Mouse (Mus musculus) embryonic fibroblast, embryonic 13.5 days (primary cell): Measurements from ENCODE around the gene Ppp6r3. TPM values are rescaled to one million over a fixed set of nuclear protein-coding genes. Genes with fewer than 3 reads are reported as not detected.

ENCODE experiments used
- H3K27ac ChIP-seq: 2 replicates; pipeline ENCODE4 v1.5.1; 2012; ENCODE audit warnings: low read length, control low read depth, inconsistent platforms; ENCODE audit not compliant: insufficient read depth
- H3K4me1 ChIP-seq: 2 replicates; pipeline ENCODE4 v1.6.1; 2011; ENCODE audit warnings: low read length; ENCODE audit not compliant: control insufficient read depth, insufficient read depth
- H3K4me3 ChIP-seq: 2 replicates; pipeline ENCODE4 v1.5.1; 2011; ENCODE audit warnings: mild to moderate bottlenecking, control low read depth, low read length; ENCODE audit not compliant: insufficient read depth
- CTCF ChIP-seq: IDR thresholded peaks from 2 replicates; pipeline ENCODE4 v1.5.1; 2011; ENCODE audit warnings: mild to moderate bottlenecking, control low read depth, low read length, moderate library complexity, borderline replicate concordance; ENCODE audit not compliant: insufficient read depth
- POLR2A ChIP-seq: IDR thresholded peaks from 2 replicates; pipeline ENCODE4 v1.6.1; 2011; ENCODE audit warnings: low read depth, mild to moderate bottlenecking, control low read depth, low read length, moderate library complexity
- polyA plus RNA-seq: library from polyadenylated mRNA; stranded (reverse); fragments of >200 nt; gene quantifications from 2 replicates; pipeline ENCODE4 v1.2.4, GENCODE M21; 2011; ENCODE audit warnings: low read depth; ENCODE audit not compliant: missing spikeins, insufficient read length

The Ppp6r3 gene
- polyA plus RNA-seq, 1 experiment: 69.4 TPM

DNA sequence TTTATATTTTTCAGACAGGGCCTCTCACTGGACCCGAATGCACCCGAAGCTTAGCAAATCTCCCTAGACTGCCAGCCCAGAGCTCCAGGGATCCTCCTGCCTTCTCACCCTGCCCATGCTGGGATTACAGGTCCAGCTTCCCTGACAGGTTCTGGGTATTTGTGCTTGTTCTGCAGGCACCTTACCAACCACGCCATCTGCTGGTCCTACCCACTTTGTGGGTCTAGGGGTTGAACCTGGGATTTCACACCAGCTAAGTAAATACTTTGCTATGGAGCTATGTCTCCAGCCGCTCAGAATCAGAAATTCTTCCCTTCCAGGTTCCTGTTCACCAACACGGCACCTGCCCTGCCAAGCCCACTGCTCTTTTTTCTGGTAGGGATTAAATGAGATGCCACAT lies 137.6 kb downstream of the Ppp6r3 start:
- TF ChIP-seq CTCF: peak; percentile 42; the same call in 1 of the 2 replicates
- TF ChIP-seq POLR2A: no peak
- H3K27ac ChIP-seq: no peak overlapping the region
- no peak overlapping the region for H3K4me3 ChIP-seq
- no peaks in the 10 kb centered on the region for H3K4me1 ChIP-seq

DNA sequence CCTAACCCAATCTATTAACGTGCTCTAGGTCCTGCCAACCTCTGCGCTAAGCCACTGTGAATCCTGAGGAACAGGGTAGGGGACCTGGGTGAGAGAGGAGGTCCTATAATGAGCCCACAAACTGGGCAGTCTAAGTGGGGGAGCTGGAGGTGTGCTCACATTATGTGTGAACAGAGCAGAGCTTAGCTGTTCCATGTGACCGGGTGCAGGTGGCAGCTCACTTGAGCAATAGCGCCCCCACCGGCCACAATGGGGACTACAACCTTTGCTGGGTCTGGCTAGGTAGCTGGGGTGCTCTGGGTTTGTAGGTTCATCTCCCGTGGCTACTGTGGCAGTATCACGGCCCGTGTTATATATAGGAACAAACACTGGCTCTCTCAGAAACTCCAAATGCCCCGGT lies 138.7 kb downstream of the Ppp6r3 start:
- no peak for TF ChIP-seq POLR2A
- TF ChIP-seq CTCF: peak; percentile 32; the same call in 1 of the 2 replicates
- Histone ChIP-seq H3K4me3 (no peak overlapping the region), H3K27ac (no peak overlapping the region), H3K4me1 (no peaks in the 10 kb centered on the region)

DNA sequence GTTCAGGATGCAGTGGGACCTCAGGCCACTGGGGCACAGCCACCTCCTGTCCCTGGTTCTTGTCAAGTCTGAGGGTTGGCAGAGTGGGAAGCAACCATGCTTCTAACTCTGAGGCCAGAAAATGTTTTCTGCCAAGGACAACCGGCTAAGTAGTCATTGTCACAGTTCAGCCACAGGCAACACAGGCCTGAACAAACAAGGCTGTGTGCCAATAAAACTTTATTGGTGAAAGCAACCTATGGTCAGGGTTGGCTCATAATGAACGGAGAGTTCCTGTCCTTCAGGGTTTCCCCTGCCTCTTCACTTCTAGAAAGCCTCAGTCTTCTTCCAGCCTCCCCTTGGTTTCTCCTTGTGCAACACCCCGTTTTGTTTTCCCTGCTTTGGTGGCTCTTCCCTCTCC lies 139.7 kb downstream of the Ppp6r3 start:
- Histone ChIP-seq H3K4me1 (no peaks in the 10 kb centered on the region), H3K27ac (no peak overlapping the region), H3K4me3 (no peak overlapping the region)
- TF ChIP-seq POLR2A: no peak
- TF ChIP-seq CTCF: no peak

DNA sequence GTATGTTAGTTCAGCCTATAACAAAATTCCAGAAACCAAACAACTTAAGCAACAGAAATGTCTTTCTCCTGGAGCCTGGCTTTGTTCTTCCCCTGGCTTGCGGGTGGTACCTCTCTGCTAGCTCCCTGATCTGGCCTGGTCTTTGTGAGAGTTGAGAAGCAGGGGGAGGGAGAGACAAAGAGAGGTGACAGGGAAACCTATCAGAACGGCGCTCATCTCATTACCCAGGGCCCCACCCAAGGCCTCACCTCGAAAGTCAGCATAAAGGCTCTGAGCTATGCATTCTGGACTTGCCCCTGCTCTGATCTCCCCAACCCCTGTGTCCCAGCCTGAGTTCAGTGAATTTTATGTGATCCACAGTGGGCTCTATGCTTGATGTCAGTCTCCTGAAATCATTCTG lies 140.9 kb downstream of the Ppp6r3 start:
- TF ChIP-seq CTCF: no peak
- no peak for TF ChIP-seq POLR2A
- no peak overlapping the region for H3K27ac ChIP-seq
- H3K4me3 ChIP-seq: no peak overlapping the region

DNA sequence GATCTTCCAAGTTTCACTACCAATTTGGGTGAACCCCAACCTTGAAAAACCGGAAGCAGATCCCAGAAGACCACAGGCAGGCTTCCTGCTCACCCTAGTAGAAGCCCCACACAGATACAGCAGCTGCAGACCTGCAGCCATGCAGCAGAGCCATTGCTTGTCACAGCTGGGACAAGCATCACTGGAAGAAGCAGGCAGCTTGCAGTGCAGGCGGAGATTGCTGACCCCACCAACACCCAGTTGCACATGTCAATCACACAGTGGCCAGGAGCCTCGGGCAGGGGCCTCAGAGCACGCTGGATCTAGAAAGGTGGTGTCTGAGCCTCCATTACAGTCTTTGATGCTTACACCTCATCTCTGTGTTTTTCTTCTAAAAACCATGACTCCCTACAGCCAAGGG lies 141.4 kb downstream of the Ppp6r3 start:
- TF ChIP-seq CTCF (no peak), POLR2A (no peak)
- H3K4me3 ChIP-seq: no peak overlapping the region
- H3K4me1 ChIP-seq: no peaks in the 10 kb centered on the region
- no peak overlapping the region for H3K27ac ChIP-seq

More for the DNA sequence above, 140.9 kb downstream of the Ppp6r3 start:
- no peaks in the 10 kb centered on the region for H3K4me1 ChIP-seq

DNA sequence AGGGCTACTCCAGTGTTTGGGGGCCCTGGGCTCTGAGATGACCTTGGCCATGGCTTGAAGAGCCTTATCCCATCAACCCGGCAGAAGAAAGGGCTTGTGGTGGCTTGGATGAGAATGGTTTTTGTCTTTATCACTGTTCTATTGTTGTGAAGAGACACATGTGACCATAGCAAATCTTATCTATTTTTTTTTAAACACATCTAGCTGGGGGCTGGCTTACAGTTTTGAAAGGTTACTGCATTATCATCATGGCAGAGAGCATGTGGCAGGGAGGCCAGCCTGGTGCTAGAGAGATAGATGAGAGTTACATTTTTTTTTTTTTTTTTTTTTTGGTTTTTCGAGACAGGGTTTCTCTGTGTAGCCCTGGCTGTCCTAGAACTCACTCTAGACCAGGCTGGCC lies 143.6 kb downstream of the Ppp6r3 start:
- no peaks in the 10 kb centered on the region for H3K4me1 ChIP-seq
- no peak for TF ChIP-seq POLR2A
- no peak for TF ChIP-seq CTCF
- H3K27ac ChIP-seq: no peak overlapping the region
- H3K4me3 ChIP-seq: no peak overlapping the region

DNA sequence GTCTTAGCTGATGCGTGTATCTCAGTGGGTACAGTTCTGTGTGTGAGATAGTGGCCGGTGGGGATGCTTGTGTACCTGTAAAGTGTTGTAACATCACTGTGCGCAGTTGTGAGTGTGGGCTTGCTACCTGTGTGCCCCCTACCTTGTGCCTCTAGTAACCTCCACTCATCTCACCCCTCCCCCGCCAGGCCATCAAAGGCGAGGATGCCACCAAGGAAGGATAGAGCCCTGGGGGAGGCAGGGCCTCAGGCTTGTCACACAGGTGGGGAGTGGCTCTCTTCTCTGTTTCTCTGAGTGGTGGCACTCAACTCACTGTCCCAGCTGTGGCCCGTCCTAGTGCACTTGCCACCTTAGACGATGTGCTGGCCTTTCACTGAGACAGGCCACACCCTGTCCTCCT lies 144.5 kb downstream of the Ppp6r3 start:
- no peak overlapping the region for H3K4me3 ChIP-seq
- no peak for TF ChIP-seq POLR2A
- TF ChIP-seq CTCF: no peak
- no peaks in the 10 kb centered on the region for H3K4me1 ChIP-seq
- H3K27ac ChIP-seq: no peak overlapping the region

DNA sequence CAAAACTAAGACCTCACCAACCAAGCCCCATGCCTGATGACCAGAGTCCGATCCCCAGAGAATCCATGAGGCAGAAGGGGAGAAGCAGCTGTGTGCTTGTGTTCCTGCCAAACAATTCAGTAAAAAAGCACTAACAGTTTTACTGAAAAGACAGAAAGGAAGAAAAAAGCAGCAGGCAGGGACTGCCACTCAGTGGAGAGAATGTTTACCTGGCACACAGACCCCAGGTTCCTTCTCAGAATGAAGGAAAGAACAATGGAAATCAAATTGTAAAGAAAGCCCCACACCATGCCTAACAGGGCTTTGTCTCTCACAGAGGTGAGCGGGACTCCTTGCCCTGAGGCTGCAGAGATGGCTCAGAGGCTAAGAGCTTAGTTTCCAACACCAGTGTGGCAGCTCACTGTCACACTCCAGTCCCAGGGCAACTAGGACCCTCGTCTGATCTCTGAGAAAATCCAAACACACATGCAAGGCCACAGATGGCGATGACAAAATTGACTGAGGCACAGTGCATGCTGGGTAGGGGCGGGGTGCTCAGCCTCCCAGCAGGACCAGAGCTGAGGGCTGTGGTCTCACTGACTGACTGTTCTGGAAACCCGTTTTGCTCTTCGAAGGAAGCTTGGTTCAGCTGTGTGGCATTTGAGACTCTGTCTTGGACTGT lies 146.3 kb downstream of the Ppp6r3 start:
- no peak for TF ChIP-seq CTCF
- no peak for TF ChIP-seq POLR2A
- H3K4me1 ChIP-seq: no peaks in the 10 kb centered on the region

DNA sequence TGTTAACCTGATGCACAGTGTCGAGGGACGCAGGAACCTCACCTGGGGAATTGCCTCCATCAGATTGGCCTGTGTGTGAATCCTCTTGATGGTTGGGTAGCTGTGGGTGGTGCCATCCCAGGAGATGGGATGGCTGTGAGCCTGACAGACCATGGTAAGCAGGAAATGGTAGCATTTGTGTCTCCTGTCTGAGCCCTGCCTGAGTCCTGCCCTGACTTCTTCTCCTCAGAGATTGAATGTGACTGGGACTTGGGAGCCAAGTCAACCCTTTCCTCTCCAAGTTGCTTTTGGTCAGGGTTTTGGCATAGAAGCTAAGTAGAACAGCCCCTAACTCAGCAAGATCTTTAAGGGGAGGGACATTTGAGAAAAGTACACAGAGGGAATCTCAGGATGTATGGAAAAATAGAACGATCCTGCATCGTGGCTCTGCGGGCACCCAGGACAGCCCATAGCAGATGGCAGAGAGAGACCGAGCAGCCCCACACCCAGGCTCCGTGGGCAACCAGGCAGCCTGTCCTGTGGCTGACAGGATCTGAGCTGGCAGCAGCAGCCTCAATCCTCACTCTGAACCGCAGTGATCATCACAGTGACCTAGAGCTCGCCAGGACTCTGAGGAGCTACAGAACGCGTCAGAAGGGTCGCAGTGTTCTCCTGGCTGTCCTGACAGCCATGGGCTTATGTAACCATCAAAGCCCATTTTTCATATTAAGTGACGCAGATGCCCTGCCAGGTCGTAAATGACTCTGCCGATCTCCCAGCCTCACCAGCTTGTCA lies 147.3 kb downstream of the Ppp6r3 start:
- Histone ChIP-seq H3K4me3 (no peak overlapping the region), H3K4me1 (no peaks in the 10 kb centered on the region), H3K27ac (no peak overlapping the region)
- no peak for TF ChIP-seq POLR2A

More for the DNA sequence above, 146.3 kb downstream of the Ppp6r3 start:
- Histone ChIP-seq H3K4me3 (no peak overlapping the region), H3K27ac (no peak overlapping the region)

DNA sequence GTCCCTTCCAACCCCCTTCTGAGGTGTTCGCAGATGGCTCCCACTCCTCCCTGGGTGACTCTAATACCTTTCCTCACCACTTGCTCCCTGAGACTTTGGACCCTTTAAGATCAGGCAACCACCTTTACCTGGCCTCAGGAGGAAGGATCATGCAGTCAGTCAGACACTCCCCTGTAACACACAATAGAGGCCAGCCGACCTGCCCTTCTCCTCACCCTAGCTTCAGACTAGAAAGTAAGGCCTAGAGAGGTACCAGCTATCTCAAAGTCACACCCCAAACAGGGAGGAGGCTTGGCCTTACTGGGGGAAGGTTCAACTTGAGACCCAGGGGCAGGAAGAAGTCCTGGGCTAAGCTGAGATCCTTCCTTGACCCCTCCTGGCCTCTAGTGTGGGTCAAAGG lies 151.3 kb downstream of the Ppp6r3 start:
- H3K4me1 ChIP-seq: 0 out of 2 replicates have a peak, but pooled peaks cover 4% of the 10 kb centered on the region
- TF ChIP-seq CTCF: no peak
- no peak for TF ChIP-seq POLR2A
- no peak overlapping the region for H3K4me3 ChIP-seq
- no peak overlapping the region for H3K27ac ChIP-seq

DNA sequence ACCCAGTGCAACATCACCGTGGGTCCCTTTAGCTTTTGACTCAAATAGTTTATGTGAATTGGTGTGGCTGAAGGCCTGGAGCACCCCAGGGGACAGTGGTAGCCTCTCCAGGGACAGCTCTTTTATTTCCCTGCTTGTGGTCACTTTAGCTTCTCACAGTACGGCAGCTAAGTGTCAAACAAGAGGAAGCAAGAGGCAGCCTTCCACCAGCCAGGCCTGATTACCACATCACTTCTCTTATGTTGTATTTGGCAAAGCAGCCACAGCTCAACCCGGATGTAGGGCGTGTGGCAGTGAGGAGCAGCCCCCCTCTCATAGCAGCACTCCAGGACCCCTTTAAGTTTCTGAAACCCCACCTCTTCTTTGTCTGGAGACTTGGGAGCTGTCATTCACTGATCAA lies 152.6 kb downstream of the Ppp6r3 start:
- Histone ChIP-seq H3K4me1 (peaks cover 4% of the 10 kb centered on the region; the same call in 1 of the 2 replicates), H3K4me3 (no peak overlapping the region), H3K27ac (no peak overlapping the region)
- TF ChIP-seq POLR2A (no peak), CTCF (no peak)
